In genomic region chr3:59260745-59261144, GRCm38 (mm10) we compare ENCODE assay signal across 10 mouse cellular contexts. TPM values are rescaled to one million over a fixed set of nuclear protein-coding genes. Genes with fewer than 3 reads are reported as not detected.
A peak's percentile ranks its signal among the peaks of the same experiment; 100 is the strongest.
DNase-seq lines count a peak whose midpoint lies in the region; ATAC-seq lines count a peak whose summit lies in the region.
"Had no signal": no experiment of that assay in that cellular context is flagged by ENCODE, and none has a peak within 500 bp of the region (broad histone marks: within the 10 kb centered on the region; RNA-seq: fewer than 3 reads in every experiment).

No protein-coding gene starts in this region.

- H3K27me3 ChIP-seq in splenic B cell, adult 2 months (ENCODE audit: control insufficient read depth, insufficient read depth, low read length, poor library complexity, severe bottlenecking) = no peaks in the 10 kb centered on the region

- peak; percentile 92 to 93 for ATAC-seq in hematopoietic stem cell, adult 5-6 weeks (replicated peaks in 1 of 2; ENCODE audit: insufficient read depth in 1 of 2, low FRiP score in 2 of 2, low TSS enrichment in 1 of 2, low read depth in 1 of 2, poor library complexity in 2 of 2, severe bottlenecking in 2 of 2)

- DNase-seq in left cerebral cortex, adult 9 months (ENCODE audit: low spot score in 2 of 2) = peak; percentile 29 to 40
- no peak for DNase-seq in left cerebral cortex, adult 18-20 months (ENCODE audit: low spot score in 2 of 2)
- peak; percentile 7 for DNase-seq in ES-CJ7 (ENCODE audit: low read depth, low spot score)
- peak; percentile 81 for DNase-seq in splenic B cell, adult 2 months (ENCODE audit: low read depth, low spot score)
- no peak for DNase-seq in adrenal gland, adult 8-10 months
- DNase-seq in adrenal gland, postnatal 14 days = no peak
- DNase-seq in right cerebral cortex, postnatal 14 days = no peak
- DNase-seq: cerebellum, postnatal 10 days; heart, postnatal 14 days had no signal

- H3K36me3 ChIP-seq in splenic B cell, adult 2 months (ENCODE audit: control insufficient read depth, insufficient read depth, low read length, poor library complexity, severe bottlenecking) = no peaks in the 10 kb centered on the region

RNA-seq across cellular contexts. Expression of gene P2ry12, which starts 1.9 kb away (rescaled TPM):
- 10 to 100 TPM; 40.3 to 45.7 TPM for total RNA-seq in left cerebral cortex, adult 18-20 months (2021)
- total RNA-seq in hematopoietic stem cell, adult 5-6 weeks (2017) = 0.30 and 2.3 TPM in 2 replicates
- total RNA-seq in adrenal gland, adult 8-10 months (2022) = 1 to 10 TPM; 1.2 to 4.8 (median 2.4) TPM
- 3.9 and 4.0 TPM in 2 replicates for total RNA-seq in adrenal gland, postnatal 14 days (2021)

RNA-seq across cellular contexts. Expression of gene P2ry13, which starts 50.1 kb away (rescaled TPM):
- 1 to 10 TPM; 7.6 to 8.2 TPM for total RNA-seq in left cerebral cortex, adult 18-20 months (2021)
- 2.0 and 4.9 TPM in 2 replicates for total RNA-seq in hematopoietic stem cell, adult 5-6 weeks (2017)
- 1 to 10 TPM in 3 of 4 experiments, under 1 TPM in 1; 0.98 to 3.4 (median 2.0) TPM for total RNA-seq in adrenal gland, adult 8-10 months (2022)
- 0.82 and 3.3 TPM in 2 replicates for total RNA-seq in adrenal gland, postnatal 14 days (2021)

Comparison
In these comparisons a context has a peak if more than half of its experiments do, and no peak if none do; other contexts are left out.
1. DNase-seq: peak in left cerebral cortex, adult 9 months (2 of 2), ES-CJ7 (single experiment) and splenic B cell, adult 2 months (single experiment); none in left cerebral cortex, adult 18-20 months (0 of 2), adrenal gland, adult 8-10 months (single experiment), adrenal gland, postnatal 14 days (single experiment) and right cerebral cortex, postnatal 14 days (single experiment).